Comparison of ENCODE assay signal across 16 mouse cellular contexts in the genomic region with DNA sequence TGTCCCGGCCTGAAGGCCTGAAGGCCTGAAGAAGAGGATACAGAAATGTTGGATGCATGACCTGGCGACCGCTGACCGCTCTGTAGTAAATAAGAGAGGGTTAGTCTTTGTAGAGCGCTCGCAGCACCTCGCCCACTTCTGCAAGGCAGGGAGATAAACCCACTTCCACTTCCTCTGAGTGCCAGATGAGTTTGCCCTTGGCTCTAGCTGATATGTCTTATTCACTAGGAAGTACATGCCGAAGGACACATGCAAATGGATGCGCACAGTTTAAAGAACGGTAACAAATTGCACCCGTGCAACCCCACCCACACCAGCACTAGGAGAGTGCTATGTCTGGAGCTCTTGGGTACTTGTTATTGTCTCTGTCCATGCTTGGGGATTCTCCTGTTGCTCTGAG.
DNase-seq lines count a peak whose midpoint lies in the region; ATAC-seq and TF ChIP-seq lines count a peak whose summit lies in the region.
"Had no signal": no experiment of that assay in that cellular context is flagged by ENCODE, and none has a peak within 500 bp of the region (broad histone marks: within the 10 kb centered on the region; RNA-seq: fewer than 3 reads in every experiment).

No protein-coding gene starts in this region.

- no peak for DNase-seq in thymus, adult 2 months
- no peak for DNase-seq in thymus, postnatal 10 days (ENCODE audit: low spot score in 2 of 2)
- no peak for DNase-seq in layer of hippocampus, adult 11-12 months (ENCODE audit: low spot score)
- no peak for DNase-seq in gastrocnemius, postnatal 14 days
- no peak for DNase-seq in urinary bladder, adult 2 months (ENCODE audit: low spot score)
- DNase-seq: B cell, adult 2 months; layer of hippocampus, adult 9-11 months had no signal

- peak overlapping the region; percentile 94 for H3K27ac ChIP-seq in thymus, adult 2 months (ENCODE audit: control insufficient read depth, insufficient read depth, low read length)
- H3K27ac ChIP-seq: embryonic facial prominence, embryonic 15.5 days; heart, embryonic 13.5 days; hindbrain, embryonic 10.5 days; kidney, postnatal 0 days; limb, embryonic 15.5 days had no signal

- H3K27me3 ChIP-seq in thymus, adult 2 months (ENCODE audit: control insufficient read depth, insufficient read depth, low read length), result no peaks in the 10 kb centered on the region
- H3K27me3 ChIP-seq: embryonic facial prominence, embryonic 15.5 days; heart, embryonic 13.5 days; limb, embryonic 15.5 days had no signal

- no peak for TF ChIP-seq CTCF in thymus, adult 2 months (IDR thresholded peaks at IDR 0.05; ENCODE audit: borderline replicate concordance, control insufficient read depth, extremely low read depth, insufficient read depth, low read length, poor library complexity)

- peaks cover 29% of the 10 kb centered on the region for H3K4me1 ChIP-seq in thymus, adult 2 months (replicated peaks; ENCODE audit: control insufficient read depth, insufficient read depth, low read length)
- H3K4me1 ChIP-seq: embryonic facial prominence, embryonic 15.5 days; limb, embryonic 15.5 days had no signal

- WGBS in thymus, adult 2 months, result 59% methylated on average over 11 of the region's 11 CpGs

- peak; percentile 46 for ATAC-seq in granulocyte monocyte progenitor cell, adult 5-6 weeks (replicated peaks; ENCODE audit: poor library complexity, severe bottlenecking)
- ATAC-seq in megakaryocyte-erythroid progenitor cell, adult 5-6 weeks (replicated peaks; ENCODE audit: low FRiP score, low TSS enrichment, poor library complexity, severe bottlenecking), result peak; percentile 36; the same call in 1 of the 2 replicates
- ATAC-seq: intestine, embryonic 16.5 days; lung, postnatal 0 days had no signal

- no peaks in the 10 kb centered on the region for H3K36me3 ChIP-seq in thymus, adult 2 months (ENCODE audit: control insufficient read depth, insufficient read depth, low read length)

- peak overlapping the region; percentile 25 for H3K4me3 ChIP-seq in thymus, adult 2 months (ENCODE audit: control insufficient read depth, insufficient read depth, low read length)
- H3K4me3 ChIP-seq: embryonic facial prominence, embryonic 15.5 days; heart, embryonic 13.5 days; hindbrain, embryonic 10.5 days; limb, embryonic 15.5 days had no signal

- TF ChIP-seq POLR2A in thymus, adult 2 months (IDR thresholded peaks at IDR 0.05; ENCODE audit: control insufficient read depth, extremely low read depth, insufficient read depth, low read length, poor library complexity), result no peak

- intact Hi-C loops in gastrocnemius, postnatal 14 days (cut with DNase I; ENCODE audit: low total_unique reads), result no loop called here
